Mouse (Mus musculus): ENCODE data around the gene Sema3a. TPM values are rescaled to one million over a fixed set of nuclear protein-coding genes. Genes with fewer than 3 reads are reported as not detected.
A peak's percentile ranks its signal among the peaks of the same experiment; 100 is the strongest.
"Not testable (repeated sequence)": the region's sequence is repeated elsewhere in the genome, so short reads cannot be mapped to it uniquely, and the experiment has no call there.

Gene Sema3a
- polyA plus RNA-seq, 2 experiments, result 22.1 to 43.8 TPM

DNA sequence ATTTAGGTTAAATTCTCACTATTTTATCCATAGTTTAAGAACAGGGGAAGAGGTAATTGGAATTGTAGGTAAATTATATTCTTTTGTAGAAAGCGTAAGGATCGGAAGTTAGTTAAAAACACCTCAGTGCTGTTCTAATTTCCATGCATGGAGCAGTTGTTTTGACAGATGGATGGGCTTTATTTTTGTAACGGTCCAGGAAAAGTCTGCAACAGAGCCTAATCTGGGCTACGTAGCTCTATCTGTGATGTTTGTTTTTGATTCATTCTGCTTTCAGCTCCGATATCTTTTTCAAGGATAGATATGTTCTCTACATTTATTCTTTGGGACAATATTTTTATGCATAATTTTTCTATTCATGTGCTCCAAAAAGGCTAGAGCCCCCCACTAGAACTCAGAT lies 344.2 kb downstream of the Sema3a start:
- no peak overlapping the region for H3K4me2 ChIP-seq (replicated peaks; ENCODE audit: low read depth, low read length, severe bottlenecking)
- H3K4me1 ChIP-seq (ENCODE audit: control insufficient read depth, insufficient read depth, low read length), result peaks cover 10% of the 10 kb centered on the region; the same call in 1 of the 2 replicates
- H3K9me3 ChIP-seq (ENCODE audit: control insufficient read depth, low read length), result no peaks in the 10 kb centered on the region
- TF ChIP-seq POLR2A (IDR thresholded peaks at IDR 0.05; ENCODE audit: borderline replicate concordance, extremely low read depth, insufficient read depth, insufficient read length), result no peak
- WGBS, result 83% methylated on average over 5 of the region's 5 CpGs
- DNase-seq (ENCODE audit: low spot score), result no peak
- no peak overlapping the region for H3K4me3 ChIP-seq (replicated peaks; ENCODE audit: low read length)
- H3K9ac ChIP-seq (ENCODE audit: low read depth, low read length, severe bottlenecking), result no peak overlapping the region
- H3K27me3 ChIP-seq (ENCODE audit: control insufficient read depth, insufficient read depth, low read length), result no peaks in the 10 kb centered on the region
- no peak for ATAC-seq (ENCODE audit: low FRiP score, low read depth)
- H3K27ac ChIP-seq (replicated peaks; ENCODE audit: low read depth, low read length), result no peak overlapping the region
- H3K36me3 ChIP-seq (ENCODE audit: control insufficient read depth, insufficient read depth, low read length), result peaks cover 6% of the 10 kb centered on the region; the same call in 1 of the 2 replicates

DNA sequence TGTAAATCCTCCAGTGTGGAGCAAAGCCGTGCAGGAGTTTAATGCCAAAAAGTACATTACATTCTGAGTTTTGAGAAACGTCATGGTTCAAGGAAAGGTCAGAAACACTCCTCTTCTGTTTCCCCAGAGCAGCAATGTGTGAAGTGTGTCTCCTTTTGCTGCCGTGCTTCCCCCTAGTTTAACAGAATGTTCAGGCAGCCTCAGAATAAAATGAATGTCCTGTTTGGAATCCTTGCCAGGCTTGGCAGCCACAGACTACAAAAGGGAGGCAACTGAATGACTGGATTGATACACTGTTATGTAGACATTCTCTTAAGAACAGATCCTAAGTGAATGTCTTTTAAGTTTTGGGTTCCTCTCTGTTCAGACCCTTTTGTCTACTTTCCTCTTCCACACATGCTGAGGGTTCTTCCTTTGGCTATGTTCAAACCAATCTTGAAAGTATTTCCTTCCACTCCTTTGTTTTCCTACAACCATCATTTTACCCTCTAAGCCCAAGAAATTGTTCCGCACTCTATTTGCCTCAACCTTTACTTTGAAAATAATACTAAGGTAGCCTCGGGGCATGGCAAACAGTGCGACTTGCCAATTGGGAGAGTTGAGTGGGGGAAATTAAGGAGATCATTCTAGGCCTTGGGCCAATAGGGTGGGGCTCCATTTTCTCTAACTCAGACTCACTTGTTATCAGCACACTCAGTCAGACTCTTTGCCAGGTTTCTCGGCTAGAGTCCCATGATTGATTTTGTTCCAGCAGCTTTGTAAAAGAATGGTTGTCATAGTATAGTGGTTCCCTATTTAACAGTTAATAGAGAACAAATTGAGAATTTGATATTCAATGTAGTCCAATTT lies 345.1 kb downstream of the Sema3a start:
- WGBS, result 31% methylated on average over 7 of the region's 7 CpGs
- H3K9me3 ChIP-seq (ENCODE audit: control insufficient read depth, low read length), result no peaks in the 10 kb centered on the region
- no peaks in the 10 kb centered on the region for H3K27me3 ChIP-seq (ENCODE audit: control insufficient read depth, insufficient read depth, low read length)
- no peak overlapping the region for H3K4me3 ChIP-seq (replicated peaks; ENCODE audit: low read length)
- peak overlapping the region; percentile 28; the same call in 1 of the 2 replicates for H3K27ac ChIP-seq (replicated peaks; ENCODE audit: low read depth, low read length)
- ATAC-seq (ENCODE audit: low FRiP score, low read depth), result peak; percentile 80
- H3K4me1 ChIP-seq (ENCODE audit: control insufficient read depth, insufficient read depth, low read length), result peaks cover 10% of the 10 kb centered on the region; the same call in 1 of the 2 replicates
- peak; percentile 77 for DNase-seq (ENCODE audit: low spot score)
- H3K9ac ChIP-seq (ENCODE audit: low read depth, low read length, severe bottlenecking), result no peak overlapping the region
- no peak overlapping the region for H3K4me2 ChIP-seq (replicated peaks; ENCODE audit: low read depth, low read length, severe bottlenecking)
- TF ChIP-seq POLR2A (IDR thresholded peaks at IDR 0.05; ENCODE audit: borderline replicate concordance, extremely low read depth, insufficient read depth, insufficient read length), result no peak
- H3K36me3 ChIP-seq (ENCODE audit: control insufficient read depth, insufficient read depth, low read length), result peaks cover 8% of the 10 kb centered on the region; the same call in 1 of the 2 replicates

DNA sequence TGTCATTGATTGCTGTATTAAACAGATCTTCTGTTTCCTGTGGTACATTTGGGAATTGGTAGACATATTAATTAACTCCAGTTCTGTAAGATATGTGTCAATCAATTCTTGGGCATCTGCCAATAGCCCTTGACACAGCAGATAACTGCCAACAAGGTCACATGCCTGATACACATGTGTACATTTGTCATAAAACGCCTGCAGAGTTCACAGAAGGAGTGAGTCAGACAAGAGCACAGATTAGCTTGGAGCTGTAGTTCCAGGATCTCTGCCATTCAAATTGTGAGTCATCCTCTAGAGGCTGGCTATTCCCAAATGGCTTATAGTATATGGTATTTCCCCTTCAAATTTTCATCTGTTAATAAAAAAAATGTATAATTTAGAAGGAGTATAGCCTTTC lies 352.4 kb downstream of the Sema3a start:
- peak; percentile 63 for DNase-seq (ENCODE audit: low spot score)
- H3K27ac ChIP-seq (replicated peaks; ENCODE audit: low read depth, low read length), result no peak overlapping the region
- TF ChIP-seq POLR2A (IDR thresholded peaks at IDR 0.05; ENCODE audit: borderline replicate concordance, extremely low read depth, insufficient read depth, insufficient read length), result no peak

GRCm38 (mm10) chr5:13488671-13489070 lies 363.5 kb downstream of the Sema3a start:
- Histone ChIP-seq H3K4me1 (ENCODE audit: control insufficient read depth, insufficient read depth, low read length) (no peaks in the 10 kb centered on the region), H3K4me2 (replicated peaks; ENCODE audit: low read depth, low read length, severe bottlenecking) (no peak overlapping the region), H3K4me3 (replicated peaks; ENCODE audit: low read length) (no peak overlapping the region), H3K36me3 (ENCODE audit: control insufficient read depth, insufficient read depth, low read length) (no peaks in the 10 kb centered on the region), H3K27me3 (ENCODE audit: control insufficient read depth, insufficient read depth, low read length) (no peaks in the 10 kb centered on the region), H3K9ac (ENCODE audit: low read depth, low read length, severe bottlenecking) (no peak overlapping the region), H3K27ac (replicated peaks; ENCODE audit: low read depth, low read length) (no peak overlapping the region), H3K9me3 (ENCODE audit: control insufficient read depth, low read length) (no peaks in the 10 kb centered on the region)
- no peak for TF ChIP-seq POLR2A (IDR thresholded peaks at IDR 0.05; ENCODE audit: borderline replicate concordance, extremely low read depth, insufficient read depth, insufficient read length)
- DNase-seq (ENCODE audit: low spot score) (no peak), ATAC-seq (ENCODE audit: low FRiP score, low read depth) (no peak)
- WGBS, result 36% methylated on average over 2 of the region's 2 CpGs

More for the DNA sequence above, 352.4 kb downstream of the Sema3a start:
- Histone ChIP-seq H3K9me3 (ENCODE audit: control insufficient read depth, low read length) (no peaks in the 10 kb centered on the region), H3K9ac (ENCODE audit: low read depth, low read length, severe bottlenecking) (no peak overlapping the region), H3K4me1 (ENCODE audit: control insufficient read depth, insufficient read depth, low read length) (peaks cover 3% of the 10 kb centered on the region; the same call in 1 of the 2 replicates), H3K36me3 (ENCODE audit: control insufficient read depth, insufficient read depth, low read length) (peaks cover 8% of the 10 kb centered on the region; the same call in 1 of the 2 replicates), H3K4me3 (replicated peaks; ENCODE audit: low read length) (no peak overlapping the region), H3K27me3 (ENCODE audit: control insufficient read depth, insufficient read depth, low read length) (no peaks in the 10 kb centered on the region), H3K4me2 (replicated peaks; ENCODE audit: low read depth, low read length, severe bottlenecking) (no peak overlapping the region)
- ATAC-seq (ENCODE audit: low FRiP score, low read depth), result no peak
- WGBS, result 63% methylated on average over 1 of the region's 1 CpGs

DNA sequence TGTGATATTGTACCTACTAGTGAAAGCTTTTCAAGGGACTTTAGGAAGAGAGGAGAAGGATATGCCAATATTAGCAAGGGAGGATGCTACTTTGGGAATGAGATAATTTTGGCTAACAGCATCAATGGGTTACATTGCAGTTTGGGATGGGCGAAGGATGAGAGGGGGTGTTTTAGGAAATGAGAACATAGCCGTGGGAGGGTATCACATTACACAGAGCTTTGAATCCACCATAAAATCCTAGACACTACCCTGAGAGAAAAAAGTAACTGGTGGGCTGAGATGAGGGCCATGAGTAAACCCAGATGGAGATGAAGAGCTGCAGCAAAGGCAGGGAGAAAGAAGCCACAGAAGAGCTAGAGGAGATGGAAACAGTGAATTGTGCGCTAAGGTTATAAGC lies 370.8 kb downstream of the Sema3a start:
- H3K9me3 ChIP-seq (ENCODE audit: control insufficient read depth, low read length); H3K4me2 ChIP-seq (replicated peaks; ENCODE audit: low read depth, low read length, severe bottlenecking); H3K4me3 ChIP-seq (replicated peaks; ENCODE audit: low read length); H3K4me1 ChIP-seq (ENCODE audit: control insufficient read depth, insufficient read depth, low read length); H3K36me3 ChIP-seq (ENCODE audit: control insufficient read depth, insufficient read depth, low read length); H3K27ac ChIP-seq (replicated peaks; ENCODE audit: low read depth, low read length); DNase-seq (ENCODE audit: low spot score); H3K27me3 ChIP-seq (ENCODE audit: control insufficient read depth, insufficient read depth, low read length); H3K9ac ChIP-seq (ENCODE audit: low read depth, low read length, severe bottlenecking); ATAC-seq (ENCODE audit: low FRiP score, low read depth): not testable (repeated sequence)
- 54% methylated on average over 3 of the region's 3 CpGs for WGBS
